Mouse (Mus musculus) kidney, embryonic 16.5 days (tissue): ENCODE data around the gene Sh3kbp1. TPM values are rescaled to one million over a fixed set of nuclear protein-coding genes. Genes with fewer than 3 reads are reported as not detected.

Experiments used
- ATAC-seq: fragments of 200-750 bp; cut with Nextera tagmentation; 2 replicates; pipeline ENCODE4 v1.8.0; 2017; ENCODE audit warnings: moderate TSS enrichment; ENCODE audit not compliant: low FRiP score, low TSS enrichment
- H3K27ac ChIP-seq: fragments of 300-500 bp; sonication (generic); 2 replicates; pipeline ENCODE4 v1.5.1; 2014; ENCODE audit warnings: low read length
- H3K27me3 ChIP-seq: fragments of 300-500 bp; sonication (generic); 2 replicates; pipeline ENCODE4 v1.6.1; 2014; ENCODE audit warnings: low read length, control low read depth, mixed read lengths; ENCODE audit not compliant: insufficient read depth
- H3K36me3 ChIP-seq: fragments of 300-500 bp; sonication (generic); 2 replicates; pipeline ENCODE4 v1.6.1; 2014; ENCODE audit warnings: low read length, control low read depth, mixed read lengths; ENCODE audit not compliant: insufficient read depth
- H3K4me1 ChIP-seq: fragments of 300-500 bp; sonication (generic); 2 replicates; pipeline ENCODE4 v1.6.1; 2014; ENCODE audit warnings: low read length, control low read depth, mixed read lengths; ENCODE audit not compliant: insufficient read depth
- H3K4me2 ChIP-seq: fragments of 300-500 bp; sonication (generic); replicated peaks from 2 replicates; pipeline ENCODE4 v1.6.1; 2014; ENCODE audit warnings: low read depth, low read length
- H3K4me3 ChIP-seq: fragments of 300-500 bp; sonication (generic); 2 replicates; pipeline ENCODE4 v1.5.1; 2014; ENCODE audit warnings: mild to moderate bottlenecking, low read length
- H3K9ac ChIP-seq: fragments of 300-500 bp; sonication (generic); replicated peaks from 2 replicates; pipeline ENCODE4 v1.6.1; 2014; ENCODE audit warnings: low read length
- H3K9me3 ChIP-seq: fragments of 300-500 bp; sonication (generic); 2 replicates; pipeline ENCODE4 v1.6.1; 2016; ENCODE audit warnings: low read length, control low read depth
- WGBS: fragments of 180-500 bp; shearing (Covaris S2); extraction: QIAGEN DNeasy Blood & Tissue Kit; methylation state at CpG from one replicate; pipeline ENCODE4 v1.1.7; 2014; 5-methylcytosine and 5-hydroxymethylcytosine counted together
- polyA plus RNA-seq: library from polyadenylated mRNA; unstranded; fragments of >200 nt; fragmentation: Nextera tagmentation; extraction: Ambion mirVana; gene quantifications from 2 replicates; pipeline ENCODE4 v1.2.1, GENCODE M21; 2015

Sh3kbp1 gene
- polyA plus RNA-seq, 1 experiment from 2014 or later: 39.0 TPM

- Histone ChIP-seq H3K4me3 (no peak overlapping the region), H3K36me3 (no peaks in the 10 kb centered on the region), H3K9me3 (no peaks in the 10 kb centered on the region), H3K4me2 (no peak overlapping the region), H3K27me3 (peaks cover 7% of the 10 kb centered on the region), H3K9ac (no peak overlapping the region), H3K4me1 (no peaks in the 10 kb centered on the region), H3K27ac (no peak overlapping the region)
- ATAC-seq: no peak
- WGBS: 88% methylated on average over 2 of the region's 2 CpGs
These were observed 334.3 kb downstream of the Sh3kbp1 start for GRCm38 (mm10) chrX:159961385-159961784.

GRCm38 (mm10) chrX:159963273-159963672 lies 336.2 kb downstream of the Sh3kbp1 start:
- Histone ChIP-seq H3K9me3 (no peaks in the 10 kb centered on the region), H3K4me3 (no peak overlapping the region), H3K36me3 (no peaks in the 10 kb centered on the region), H3K9ac (no peak overlapping the region), H3K4me1 (no peaks in the 10 kb centered on the region), H3K27ac (no peak overlapping the region), H3K4me2 (no peak overlapping the region), H3K27me3 (peaks cover 7% of the 10 kb centered on the region)
- ATAC-seq: peak; percentile 46
- 30% methylated on average over 4 of the region's 4 CpGs for WGBS

GRCm38 (mm10) chrX:159963925-159964324 lies 336.9 kb downstream of the Sh3kbp1 start:
- Histone ChIP-seq H3K9me3 (no peaks in the 10 kb centered on the region), H3K4me3 (no peak overlapping the region), H3K4me1 (no peaks in the 10 kb centered on the region), H3K27me3 (peaks cover 7% of the 10 kb centered on the region), H3K4me2 (no peak overlapping the region), H3K27ac (no peak overlapping the region), H3K36me3 (no peaks in the 10 kb centered on the region), H3K9ac (no peak overlapping the region)
- 92% methylated on average over 9 of the region's 9 CpGs for WGBS
- no peak for ATAC-seq

- ATAC-seq: 0 out of 2 replicates have a peak, but pooled peaks have one; percentile 14
- Histone ChIP-seq H3K27me3 (peaks cover 7% of the 10 kb centered on the region), H3K36me3 (no peaks in the 10 kb centered on the region), H3K4me2 (no peak overlapping the region), H3K4me3 (no peak overlapping the region), H3K9ac (no peak overlapping the region), H3K4me1 (no peaks in the 10 kb centered on the region), H3K9me3 (no peaks in the 10 kb centered on the region), H3K27ac (no peak overlapping the region)
- 91% methylated on average over 2 of the region's 2 CpGs for WGBS
These were observed 342.0 kb downstream of the Sh3kbp1 start for GRCm38 (mm10) chrX:159969025-159969424.

DNA sequence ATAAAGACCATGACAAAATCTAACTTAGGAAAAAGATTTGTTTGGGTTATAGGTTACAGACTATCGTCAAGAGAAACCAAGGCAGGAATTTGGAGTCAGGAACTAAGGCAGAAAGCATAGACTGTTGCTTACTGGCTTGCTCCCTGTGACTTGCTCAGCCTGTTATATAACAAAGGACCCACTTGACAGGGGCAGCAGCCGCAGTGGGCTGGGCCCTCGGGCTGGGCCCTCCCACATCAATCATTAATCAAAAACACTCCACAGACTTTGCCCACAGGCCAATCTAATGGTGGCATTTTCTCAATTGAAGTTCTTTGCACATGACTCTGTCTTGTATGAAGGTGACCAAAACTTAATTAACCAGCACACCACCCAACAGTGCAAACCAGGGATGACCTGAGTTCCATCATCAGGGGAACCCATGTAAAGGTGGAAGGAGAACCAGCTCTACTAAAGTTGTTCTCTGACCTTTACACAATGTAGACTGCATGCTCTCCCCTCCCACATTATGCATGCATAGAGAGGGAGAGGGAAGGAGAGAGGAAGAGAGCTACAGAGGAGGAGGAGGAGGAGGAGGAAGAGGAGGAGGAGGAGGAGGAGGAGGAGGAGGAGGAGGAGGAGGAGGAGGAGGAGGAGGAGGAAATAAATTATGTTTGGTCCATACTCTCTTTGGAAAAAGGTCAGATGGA lies 344.2 kb downstream of the Sh3kbp1 start:
- no peak overlapping the region for H3K4me2 ChIP-seq
- ATAC-seq: peak; percentile 70; the same call in 1 of the 2 replicates
- H3K9ac ChIP-seq: no peak overlapping the region
- H3K4me3 ChIP-seq: no peak overlapping the region
- H3K36me3 ChIP-seq: no peaks in the 10 kb centered on the region
- H3K9me3 ChIP-seq: no peaks in the 10 kb centered on the region
- no peak overlapping the region for H3K27ac ChIP-seq
- H3K27me3 ChIP-seq: peaks cover 2% of the 10 kb centered on the region; the same call in 1 of the 2 replicates
- WGBS: 69% methylated on average over 3 of the region's 3 CpGs
- no peaks in the 10 kb centered on the region for H3K4me1 ChIP-seq

DNA sequence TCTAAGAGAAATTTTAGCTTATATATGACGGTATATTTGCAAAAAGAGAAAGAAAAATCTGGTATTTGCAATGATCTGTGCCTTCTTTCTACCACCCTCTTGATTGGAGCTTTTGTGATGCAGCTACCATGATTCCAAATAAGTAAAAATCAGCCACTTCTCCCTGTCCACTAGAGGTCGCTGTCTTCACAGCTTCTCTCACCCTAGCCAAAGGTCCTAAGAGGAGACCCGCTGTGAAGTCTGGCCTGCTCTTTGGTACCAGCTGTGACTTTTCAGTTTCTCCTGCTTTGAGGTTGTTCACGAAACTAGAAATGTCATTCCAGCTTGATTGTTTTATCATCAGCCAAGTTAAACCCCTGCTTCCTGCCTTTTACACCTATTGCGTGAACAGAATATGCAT lies 346.7 kb downstream of the Sh3kbp1 start:
- WGBS: 29% methylated on average over 5 of the region's 5 CpGs
- H3K4me3 ChIP-seq: no peak overlapping the region
- no peak overlapping the region for H3K9ac ChIP-seq
- no peaks in the 10 kb centered on the region for H3K36me3 ChIP-seq
- ATAC-seq: peak; percentile 42; the same call in 1 of the 2 replicates
- H3K4me1 ChIP-seq: no peaks in the 10 kb centered on the region
- H3K27ac ChIP-seq: no peak overlapping the region
- H3K27me3 ChIP-seq: peaks cover 5% of the 10 kb centered on the region; the same call in 1 of the 2 replicates
- H3K4me2 ChIP-seq: no peak overlapping the region
- H3K9me3 ChIP-seq: no peaks in the 10 kb centered on the region

DNA sequence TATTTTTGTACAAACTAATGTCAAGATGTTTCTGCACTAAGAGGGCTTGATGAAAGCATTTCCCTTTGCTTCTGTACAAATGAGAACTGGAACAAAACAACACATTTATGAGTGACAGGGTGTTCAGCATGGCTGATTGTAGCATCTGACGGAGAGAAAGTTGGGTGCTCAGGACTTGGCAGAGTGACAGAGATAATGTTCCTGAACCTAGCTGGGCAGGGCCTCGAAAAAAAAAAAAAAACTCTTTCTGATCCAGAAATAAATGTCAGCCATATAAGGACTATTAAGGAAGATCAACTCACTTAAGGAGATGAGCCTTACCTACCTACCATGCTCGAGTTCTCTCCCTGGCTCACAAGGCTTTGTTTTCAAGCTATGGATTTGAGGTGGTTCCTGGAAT lies 349.2 kb downstream of the Sh3kbp1 start:
- no peaks in the 10 kb centered on the region for H3K9me3 ChIP-seq
- H3K27ac ChIP-seq: no peak overlapping the region
- no peaks in the 10 kb centered on the region for H3K4me1 ChIP-seq
- no peak overlapping the region for H3K4me2 ChIP-seq
- no peak overlapping the region for H3K9ac ChIP-seq
- H3K4me3 ChIP-seq: no peak overlapping the region
- H3K27me3 ChIP-seq: peaks cover 5% of the 10 kb centered on the region; the same call in 1 of the 2 replicates
- H3K36me3 ChIP-seq: no peaks in the 10 kb centered on the region
- 75% methylated on average over 3 of the region's 3 CpGs for WGBS
- no peak for ATAC-seq

DNA sequence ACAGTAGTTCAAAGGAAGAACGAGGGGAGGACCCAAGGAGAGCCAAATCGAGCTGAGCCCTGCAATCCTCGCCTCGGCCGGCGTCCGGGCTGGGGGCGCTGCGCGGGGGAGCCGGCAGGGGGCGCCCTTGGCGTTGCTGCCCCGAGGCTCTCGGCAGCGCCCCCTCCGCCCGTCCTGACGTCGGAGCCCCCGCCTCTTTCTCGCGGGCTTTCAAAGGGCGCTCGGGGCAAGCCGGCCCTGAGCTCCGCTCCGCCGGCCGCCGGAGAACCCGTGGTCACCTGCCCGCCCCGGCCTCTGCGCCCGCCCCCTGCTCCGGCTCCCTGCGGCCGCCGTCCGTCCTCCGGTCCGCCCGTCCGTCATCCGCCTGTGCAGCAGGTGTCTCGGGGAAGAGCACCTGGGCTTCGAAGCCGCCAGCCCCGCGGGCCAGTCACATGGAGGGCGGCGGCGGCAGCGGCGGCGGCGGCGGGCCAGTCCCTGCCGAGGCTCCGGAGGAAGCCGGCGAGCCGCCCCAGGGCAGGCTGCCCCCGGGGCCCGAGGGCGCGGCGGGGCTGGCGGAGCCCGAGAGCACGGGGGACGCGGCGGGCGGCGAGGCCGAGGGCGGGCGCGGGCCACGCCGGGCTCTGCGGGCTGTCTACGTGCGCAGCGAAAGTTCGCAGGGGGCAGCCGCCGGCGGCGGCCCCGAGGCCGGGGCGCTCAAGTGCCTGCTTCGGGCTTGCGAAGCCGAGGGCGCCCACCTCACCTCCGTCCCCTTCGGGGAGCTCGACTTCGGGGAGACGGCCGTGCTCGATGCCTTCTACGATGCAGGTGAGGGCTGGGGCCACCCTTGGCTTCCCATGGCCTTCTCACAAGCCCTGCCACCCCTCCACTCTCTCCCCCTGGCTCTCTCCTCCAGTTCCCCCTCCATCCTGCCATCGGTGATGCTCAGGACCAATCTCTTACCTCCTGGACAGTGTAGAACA lies 361.2 kb downstream of the Sh3kbp1 start, which contains the start of gene Map3k15:
Map3k15 (plus strand) TSS at position 432 of the 959 bp plus-strand sequence.
- Histone ChIP-seq H3K27me3 (peaks cover 32% of the 10 kb centered on the region; the same call in 1 of the 2 replicates), H3K27ac (no peak within 1 kb of the TSS), H3K4me1 (no peaks in the 10 kb centered on the region), H3K9me3 (no peaks in the 10 kb centered on the region), H3K4me3 (peak within 1 kb of the TSS; percentile 47), H3K9ac (peak within 1 kb of the TSS; percentile 55), H3K36me3 (no peaks in the 10 kb centered on the region), H3K4me2 (peak within 1 kb of the TSS; percentile 77)
- WGBS: 36% methylated on average over 49 of the region's 108 CpGs
- peak; percentile 88 for ATAC-seq

GRCm38 (mm10) chrX:159995808-159996207 lies 368.7 kb downstream of the Sh3kbp1 start:
- Histone ChIP-seq H3K36me3 (no peaks in the 10 kb centered on the region), H3K27me3 (peaks cover 14% of the 10 kb centered on the region; the same call in 1 of the 2 replicates), H3K27ac (no peak overlapping the region), H3K4me1 (no peaks in the 10 kb centered on the region), H3K9me3 (no peaks in the 10 kb centered on the region), H3K4me3 (no peak overlapping the region), H3K9ac (no peak overlapping the region), H3K4me2 (no peak overlapping the region)
- no peak for ATAC-seq
- 88% methylated on average over 6 of the region's 6 CpGs for WGBS
